Mouse (Mus musculus) left cerebral cortex, postnatal 4 days (tissue): ENCODE results near the gene Prnd. TPM values are rescaled to one million over a fixed set of nuclear protein-coding genes. Genes with fewer than 3 reads are reported as not detected.

Source experiments
- DNase-seq: peaks from one replicate; pipeline ENCODE4 v3.0.0-alpha.2; 2022
- intact Hi-C: fragments of 180-260 bp; cut with DNase I; formaldehyde crosslinking; loops from one replicate; pipeline ENCODE4 v1.15.1; 2025
- total RNA-seq, 2 experiments: library from RNA; stranded (reverse); gene quantifications; 2 replicates each; pipeline ENCODE4 v1.2.3; 2021

Prnd gene
- 10 to 100 TPM in 1 of 2 experiments, 1 to 10 TPM in 1; 8.1 to 10.0 TPM for total RNA-seq

- intact Hi-C loops = no loop called here
- DNase-seq = no peak
These were observed at the start of gene Prnd for GRCm38 (mm10) chr2:131950598-131951095. Gene Prnd, plus strand, starts transcription at chr2:131950861.

GRCm38 (mm10) chr2:131902423-131902822 lies 48.2 kb upstream of the Prnd start:
- intact Hi-C loops = no loop called here
- DNase-seq = no peak

GRCm38 (mm10) chr2:131902867-131903266 lies 47.8 kb upstream of the Prnd start:
- intact Hi-C loops = no loop called here

DNA sequence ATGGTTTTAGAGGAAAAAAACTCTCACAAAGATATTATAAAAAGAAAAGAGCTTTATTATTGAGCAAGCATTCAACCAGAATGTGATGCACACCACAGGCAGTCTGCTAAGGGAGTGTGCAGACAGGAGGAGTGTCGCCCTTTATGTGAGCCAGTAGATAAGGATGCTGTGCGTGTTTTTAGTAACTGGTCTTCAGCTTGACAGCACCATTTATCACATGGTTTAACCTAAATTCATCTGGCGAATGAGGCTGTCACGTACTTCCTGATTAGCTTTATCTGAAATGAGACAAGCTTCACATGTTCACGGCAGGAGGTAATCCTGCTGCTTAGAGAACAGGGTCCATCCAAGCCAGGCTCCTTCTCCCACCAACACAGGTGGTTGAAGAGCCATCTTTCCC lies 45.6 kb upstream of the Prnd start:
- intact Hi-C loops = no loop called here
- DNase-seq = no peak

More at GRCm38 (mm10) chr2:131902867-131903266, 47.8 kb upstream of the Prnd start:
- no peak for DNase-seq

DNA sequence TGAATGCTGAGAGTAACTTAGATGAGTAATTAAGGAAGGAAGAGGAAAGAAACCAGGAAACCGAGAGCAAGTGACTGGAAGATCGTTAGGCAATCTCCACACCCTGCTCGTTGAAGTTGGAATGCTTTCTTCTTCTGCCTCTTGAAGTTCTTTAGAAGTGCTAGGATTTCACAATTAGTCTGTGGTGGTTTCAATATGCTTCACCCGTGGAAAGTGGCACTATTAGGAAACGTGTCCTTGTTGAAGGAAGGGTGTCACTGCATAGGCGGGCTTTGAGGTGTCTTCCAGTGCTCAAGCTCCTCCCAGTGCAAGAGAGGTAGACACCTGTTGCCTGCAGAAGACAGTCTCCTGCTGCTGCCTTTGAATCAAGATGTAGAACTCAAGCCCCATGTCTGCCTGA lies 44.9 kb upstream of the Prnd start:
- intact Hi-C loops = no loop called here
- DNase-seq = no peak

DNA sequence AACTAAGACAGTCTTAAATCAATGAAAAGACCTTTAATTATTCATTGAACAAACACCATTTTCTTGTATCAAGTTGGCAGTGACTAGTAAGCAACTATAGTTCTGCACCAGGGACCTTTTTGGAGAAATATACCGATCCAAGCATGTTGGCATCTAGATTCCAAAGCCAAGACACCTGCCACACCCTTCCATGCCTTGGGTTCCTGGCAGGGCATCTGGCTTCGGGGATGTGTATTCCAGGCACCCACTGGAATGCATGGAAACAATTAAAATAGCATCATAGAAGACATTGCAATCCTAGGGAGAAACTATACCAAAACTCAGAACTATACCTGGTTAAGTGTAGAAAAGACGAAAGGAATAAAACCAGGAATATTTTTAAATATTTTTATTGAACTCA lies 44.4 kb upstream of the Prnd start:
- intact Hi-C loops = no loop called here
- DNase-seq = no peak

- intact Hi-C loops = no loop called here
- DNase-seq = peak; percentile 64
These were observed 43.8 kb upstream of the Prnd start for GRCm38 (mm10) chr2:131906846-131907245.

DNA sequence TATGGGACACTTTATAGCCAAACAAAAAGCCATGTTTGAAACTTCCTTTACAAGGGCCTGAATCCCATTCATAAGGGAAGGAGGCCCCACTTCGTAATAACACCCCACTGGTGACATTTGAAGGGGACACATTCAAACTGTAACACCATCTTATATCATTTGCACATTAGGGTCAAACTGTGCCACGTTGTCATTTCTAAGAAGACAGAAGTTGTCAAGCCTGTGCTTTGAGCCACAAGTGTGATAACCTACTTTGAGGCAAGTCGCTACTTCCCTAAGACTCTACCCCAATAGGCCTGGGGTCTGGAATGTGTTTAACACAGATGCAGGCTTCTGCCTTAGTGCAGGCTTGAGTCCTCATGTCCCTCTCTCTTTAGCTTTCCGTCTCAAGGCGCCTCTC lies 43.4 kb upstream of the Prnd start:
- intact Hi-C loops = no loop called here
- no peak for DNase-seq

DNA sequence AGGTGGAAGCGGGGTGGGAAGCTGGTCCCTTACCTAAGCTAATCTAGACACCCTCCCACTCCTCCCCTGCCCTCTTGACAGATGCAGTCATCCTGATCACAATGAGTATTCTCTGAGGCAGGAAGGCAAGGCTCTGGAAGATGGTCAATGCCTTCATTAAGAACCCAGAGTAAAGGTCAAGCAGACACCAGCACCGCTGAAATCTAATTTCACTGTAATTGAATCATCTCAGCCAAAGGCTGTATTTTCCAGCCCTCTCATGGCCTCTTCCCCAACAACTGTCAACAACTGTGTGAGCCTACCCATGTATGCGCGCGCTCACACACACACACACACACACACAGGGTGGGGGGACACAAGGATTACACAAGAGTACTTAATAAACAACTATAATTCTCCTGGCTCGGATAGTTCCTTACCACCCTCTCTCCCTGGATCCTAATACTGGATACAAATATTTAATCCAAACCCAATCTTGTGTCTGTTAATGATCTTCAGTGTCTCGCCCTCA lies 42.3 kb upstream of the Prnd start:
- DNase-seq = no peak
- intact Hi-C loops = no loop called here

DNA sequence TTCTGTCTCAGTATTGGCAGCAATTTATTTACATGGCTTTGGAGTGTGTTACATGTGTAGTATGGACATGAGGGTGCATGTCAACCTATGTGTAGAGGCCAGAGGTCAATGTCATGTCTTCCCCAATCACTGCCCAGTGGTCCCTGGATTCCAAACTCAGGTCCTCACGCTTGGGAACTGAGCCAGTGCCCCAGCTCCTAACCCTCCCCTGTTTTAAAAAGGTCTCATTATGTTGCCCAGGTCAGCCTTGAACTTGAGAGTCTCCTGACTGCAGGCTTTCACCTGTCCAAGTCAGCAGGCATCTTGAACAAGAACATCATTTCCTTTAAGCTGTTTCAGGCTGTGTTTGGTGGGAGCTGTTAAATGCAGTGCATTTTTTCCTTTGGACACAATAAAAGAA lies 41.8 kb upstream of the Prnd start:
- intact Hi-C loops = no loop called here
- DNase-seq = no peak

GRCm38 (mm10) chr2:131909683-131910572 lies 40.7 kb upstream of the Prnd start, which contains the start of the genes Prnp and Prn:
Gene Prnp, plus strand, starts transcription at chr2:131909928.
Gene Prn, plus strand, starts transcription at chr2:131909957.
- peak; percentile 96 for DNase-seq
- intact Hi-C loops = no loop called here

- intact Hi-C loops = no loop called here
- DNase-seq = no peak
These were observed 39.8 kb upstream of the Prnd start for GRCm38 (mm10) chr2:131910847-131911246.

GRCm38 (mm10) chr2:131911341-131911740 lies 39.3 kb upstream of the Prnd start:
- DNase-seq = peak; percentile 25
- intact Hi-C loops = no loop called here

GRCm38 (mm10) chr2:131912526-131913258 lies 38.0 kb upstream of the Prnd start:
- DNase-seq = no peak
- intact Hi-C loops = no loop called here

- intact Hi-C loops = no loop called here
These were observed 18.3 kb upstream of the Prnd start for GRCm38 (mm10) chr2:131932275-131932902.

GRCm38 (mm10) chr2:131933013-131933412 lies 17.6 kb upstream of the Prnd start:
- DNase-seq = no peak
- intact Hi-C loops = no loop called here

More at GRCm38 (mm10) chr2:131932275-131932902, 18.3 kb upstream of the Prnd start:
- DNase-seq = no peak

- DNase-seq = no peak
- intact Hi-C loops = no loop called here
These were observed 17.1 kb upstream of the Prnd start for GRCm38 (mm10) chr2:131933598-131933997.

GRCm38 (mm10) chr2:131934243-131934642 lies 16.4 kb upstream of the Prnd start:
- no peak for DNase-seq
- intact Hi-C loops = no loop called here

DNA sequence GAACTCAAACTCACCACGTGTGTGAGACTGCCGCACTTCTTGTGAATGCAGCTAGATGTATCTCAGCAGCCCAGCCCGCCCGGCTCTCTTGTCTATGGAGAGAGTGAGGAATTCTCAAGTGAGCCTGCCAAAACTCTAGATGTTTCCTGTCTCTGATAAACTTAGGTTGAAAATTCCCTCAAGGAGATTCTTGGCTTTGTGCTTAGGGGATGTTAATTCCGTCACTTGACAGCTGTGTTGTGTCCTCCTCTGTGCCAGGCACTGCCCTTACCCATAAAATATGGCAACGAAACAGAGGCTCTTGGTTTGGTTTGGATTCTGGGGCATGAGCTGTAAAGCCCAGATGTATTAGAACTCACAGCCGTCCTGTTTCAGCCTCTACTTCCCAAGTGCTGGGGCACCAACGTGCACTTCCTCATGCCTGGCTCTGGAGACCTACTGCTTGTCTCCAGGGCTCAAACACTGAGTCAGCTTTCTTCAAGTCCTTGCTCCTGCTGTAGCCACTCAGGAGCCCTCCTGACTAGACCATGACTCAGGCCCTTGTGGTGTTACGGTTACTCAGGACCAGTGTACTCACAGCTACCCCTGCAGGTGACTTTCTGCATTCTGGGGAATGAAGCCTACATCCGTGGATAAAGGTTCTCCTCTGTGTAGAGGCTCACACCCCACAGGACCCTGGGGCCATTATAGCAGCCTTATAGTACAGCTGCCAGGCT lies 15.1 kb upstream of the Prnd start:
- intact Hi-C loops = loop anchor here (5.0 kb wide), 1 partner anchor 108 kb away; no protein-coding TSS in a partner anchor
- DNase-seq = no peak

DNA sequence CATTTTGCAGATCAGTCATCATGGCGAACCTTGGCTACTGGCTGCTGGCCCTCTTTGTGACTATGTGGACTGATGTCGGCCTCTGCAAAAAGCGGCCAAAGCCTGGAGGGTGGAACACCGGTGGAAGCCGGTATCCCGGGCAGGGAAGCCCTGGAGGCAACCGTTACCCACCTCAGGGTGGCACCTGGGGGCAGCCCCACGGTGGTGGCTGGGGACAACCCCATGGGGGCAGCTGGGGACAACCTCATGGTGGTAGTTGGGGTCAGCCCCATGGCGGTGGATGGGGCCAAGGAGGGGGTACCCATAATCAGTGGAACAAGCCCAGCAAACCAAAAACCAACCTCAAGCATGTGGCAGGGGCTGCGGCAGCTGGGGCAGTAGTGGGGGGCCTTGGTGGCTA lies 14.3 kb upstream of the Prnd start:
- intact Hi-C loops = loop anchor here (5.0 kb wide), 1 partner anchor 109 kb away; no protein-coding TSS in a partner anchor
- no peak for DNase-seq
